Mouse (Mus musculus) inflammation-experienced regulatory T-cells, adult 6 months (primary cell): ENCODE measurements at regions not wholly inside any gene's neighbourhood (a gene's known extent, or its start where the extent isn't known, plus 50 kb on each side); places are given as distances from the start of the nearest gene placed in this dataset.
"Not testable (repeated sequence)": the region's sequence is repeated elsewhere in the genome, so short reads cannot be mapped to it uniquely, and the experiment has no call there.

Experiments
- ATAC-seq: one replicate; pipeline ENCODE4 v1.8.0; 2017

DNA sequence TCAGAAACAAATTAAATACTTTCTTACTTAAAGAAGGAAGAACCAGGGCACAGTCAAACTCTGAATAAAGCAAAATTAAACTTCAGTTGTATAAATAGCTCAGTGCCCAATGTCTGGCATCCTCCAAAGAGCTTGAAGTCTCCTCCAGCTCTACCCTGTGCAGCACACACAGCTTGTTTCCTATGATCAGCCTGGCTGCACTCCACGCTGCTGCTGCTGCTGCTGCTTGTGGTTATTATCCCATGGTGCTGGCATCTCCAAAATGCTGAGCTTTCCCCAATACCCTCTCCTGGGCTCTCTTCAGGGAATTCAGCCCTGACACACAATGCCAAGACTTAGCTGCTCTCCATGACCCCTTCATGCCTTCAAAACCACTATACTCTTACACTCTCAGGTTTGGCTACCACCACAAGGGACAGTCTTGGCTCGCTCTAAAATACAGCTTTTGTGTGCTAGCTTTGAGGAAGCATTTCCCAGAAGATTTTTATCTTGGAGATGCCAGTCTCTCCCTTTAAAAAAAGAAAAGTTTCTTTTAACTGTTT, 121.0 kb downstream of the Rab10 start:
- ATAC-seq, result not testable (repeated sequence)

DNA sequence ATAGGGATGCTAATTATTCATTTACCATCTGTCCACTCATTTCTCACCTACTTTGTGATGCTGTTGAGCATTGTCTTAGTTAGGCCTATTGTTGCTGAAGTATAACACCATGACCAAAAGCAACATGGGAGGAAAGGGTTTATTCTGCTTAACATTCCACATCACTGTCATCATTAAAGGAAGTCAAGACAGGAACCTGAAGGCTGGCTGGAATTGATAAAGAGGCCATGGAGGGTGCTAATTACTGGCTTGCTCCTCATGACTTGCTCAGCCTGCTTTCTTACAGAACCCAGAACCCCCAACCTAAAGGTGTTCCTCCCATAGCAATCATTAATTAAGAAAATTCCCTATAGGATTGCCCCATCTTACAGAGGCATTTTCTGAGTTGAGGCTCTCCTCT, 121.6 kb downstream of the Rab10 start:
- ATAC-seq, result no peak

DNA sequence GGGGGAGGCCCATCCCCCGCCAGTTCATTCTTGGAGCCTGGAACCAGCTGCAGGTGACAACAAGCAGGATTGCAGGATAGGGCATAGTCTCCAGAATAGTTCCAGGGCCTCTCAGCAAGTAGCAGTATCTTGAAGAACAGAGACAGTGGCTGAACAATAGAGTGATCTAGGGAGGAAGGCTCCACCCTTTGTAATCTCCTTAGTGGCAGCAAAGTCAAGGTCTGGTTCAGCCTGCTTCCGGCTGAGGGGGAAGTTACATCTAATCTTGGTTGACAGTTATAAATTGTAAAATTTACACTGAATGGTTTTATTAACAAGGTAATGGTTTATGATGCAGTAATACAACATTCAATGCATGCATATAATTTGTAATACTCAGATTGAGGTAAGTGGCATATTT, 136.4 kb downstream of the Rab10 start:
- ATAC-seq, result no peak

DNA sequence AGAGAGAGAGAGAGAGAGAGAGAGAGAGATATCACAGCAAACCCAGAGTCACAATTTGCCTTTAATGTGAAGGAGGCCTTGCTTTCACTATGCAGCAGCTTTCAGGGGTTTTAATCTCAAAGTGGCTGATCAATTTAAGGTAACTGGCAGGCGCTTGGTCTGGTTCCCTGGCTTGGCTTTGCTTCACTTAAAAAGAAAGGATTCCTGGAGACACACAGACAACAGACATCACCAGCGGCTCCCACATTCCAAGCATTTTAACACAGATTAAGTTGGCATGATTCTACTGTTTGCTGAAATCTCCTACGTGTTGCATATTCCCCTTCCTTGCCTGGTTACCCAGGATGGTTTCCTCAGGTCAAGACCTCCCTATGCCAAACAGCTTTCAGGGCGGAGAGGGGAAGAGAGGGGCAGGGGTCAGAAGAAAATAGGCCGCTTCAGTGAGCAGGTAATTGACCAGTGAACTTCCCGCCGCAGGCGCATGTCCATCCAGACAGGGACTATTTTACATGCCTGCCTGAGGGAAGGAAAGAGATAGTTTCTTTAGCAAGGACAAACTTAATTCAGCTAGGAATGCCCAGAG, 140.0 kb downstream of the Rab10 start:
- ATAC-seq, result not testable (repeated sequence)

DNA sequence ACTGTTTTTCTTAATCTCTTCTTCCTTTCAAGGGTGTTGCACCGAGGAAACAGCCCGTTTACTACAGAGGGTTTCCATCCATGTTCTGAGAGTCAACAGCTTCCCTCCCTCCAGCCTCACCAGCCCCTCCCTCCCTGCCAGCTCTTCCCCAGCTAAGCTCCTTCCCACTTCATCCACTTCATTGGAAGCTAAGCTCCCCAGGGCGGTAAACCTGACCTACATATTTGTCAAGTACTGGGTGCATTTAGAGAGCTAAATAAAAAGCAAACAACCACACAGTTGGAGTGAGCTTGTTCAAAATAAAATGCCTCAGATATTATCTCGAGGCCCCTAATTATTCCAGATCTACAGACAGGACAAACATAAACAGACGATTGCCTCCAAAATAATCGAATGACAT, 148.1 kb downstream of the Rab10 start:
- ATAC-seq, result not testable (repeated sequence)

DNA sequence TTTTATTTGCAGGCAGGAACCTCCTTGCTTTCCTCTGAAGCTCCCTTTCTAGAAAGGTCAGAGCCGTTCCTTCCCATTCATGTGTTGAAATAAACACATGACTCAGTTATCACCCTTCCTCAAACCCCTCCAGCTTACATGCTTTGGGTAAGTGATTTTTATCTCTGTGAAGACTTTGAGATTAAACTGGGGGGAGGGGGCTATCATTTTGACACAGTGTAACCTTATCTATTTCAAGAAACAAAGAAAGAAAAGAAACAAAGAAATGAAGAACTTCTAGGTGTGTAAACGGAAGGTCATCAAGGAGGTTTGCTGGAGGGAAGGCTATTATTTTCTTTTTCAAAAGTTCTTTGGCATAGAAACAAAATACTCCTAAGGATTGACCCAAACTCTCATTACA, 151.0 kb downstream of the Rab10 start:
- ATAC-seq, result not testable (repeated sequence)

DNA sequence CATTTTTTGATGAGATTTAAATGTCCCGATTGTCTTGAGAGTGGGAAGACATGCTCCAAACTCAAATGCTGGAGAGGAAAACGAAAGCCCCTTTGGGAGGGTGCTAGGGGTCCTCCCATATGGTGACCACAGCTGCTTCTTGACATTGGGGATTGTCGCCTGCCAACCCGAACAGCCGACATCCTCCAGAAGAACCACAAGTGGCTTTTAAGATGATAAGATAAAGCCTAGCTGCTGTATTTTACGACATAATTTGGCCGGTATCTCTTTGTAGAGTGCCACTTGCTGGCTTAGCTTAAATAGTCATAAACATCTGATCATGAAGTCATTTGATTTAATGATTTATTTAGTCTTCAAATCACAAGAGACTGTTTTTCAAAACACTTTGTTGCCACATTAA, 156.1 kb downstream of the Rab10 start:
- ATAC-seq, result not testable (repeated sequence)

DNA sequence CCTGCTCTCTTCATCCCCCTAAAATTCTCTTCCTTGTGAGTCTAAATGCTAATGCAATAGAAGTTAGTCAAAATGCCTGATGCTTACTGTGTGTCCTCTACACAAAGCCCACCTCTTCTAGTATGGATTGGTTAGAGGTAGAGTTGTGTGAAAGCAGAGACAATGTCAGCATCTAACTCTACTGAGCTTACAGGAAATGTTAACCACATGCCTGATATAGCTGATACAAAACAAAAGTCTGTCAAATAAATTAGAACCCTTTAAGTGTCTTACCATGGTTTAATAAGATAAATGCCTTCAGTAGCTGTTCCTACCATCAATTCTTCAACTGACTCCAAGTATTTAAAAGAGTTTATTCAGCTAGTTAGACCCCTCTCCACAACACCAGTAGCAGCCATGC, 177.2 kb downstream of the Rab10 start:
- not testable (repeated sequence) for ATAC-seq

DNA sequence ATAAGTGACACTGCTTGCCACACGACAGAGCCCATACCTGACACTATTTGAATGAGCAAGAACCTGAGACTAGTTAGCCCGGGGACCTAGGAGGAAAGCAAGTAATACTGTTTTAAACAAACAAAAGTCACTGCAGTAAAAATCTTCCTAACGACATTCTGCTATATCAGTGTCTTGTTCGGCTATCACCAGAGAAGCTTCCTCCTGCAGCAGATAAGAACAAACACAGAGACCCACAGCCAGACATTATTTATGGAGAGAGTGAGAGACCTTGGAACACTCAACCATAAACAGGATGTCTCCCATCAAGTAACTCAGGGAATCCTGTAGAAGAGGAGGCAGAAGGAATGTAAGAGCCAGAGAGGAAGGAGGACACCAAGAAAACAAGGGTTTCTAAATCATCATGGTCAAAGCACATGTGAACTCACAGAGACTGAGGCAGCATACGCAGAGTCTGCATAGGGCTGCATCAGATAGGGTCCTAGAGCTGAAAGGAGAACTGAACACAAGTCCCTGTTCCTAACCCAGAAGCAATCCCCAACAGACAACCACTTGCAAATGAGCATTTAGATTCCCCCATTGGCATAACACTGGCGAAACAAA, 178.5 kb downstream of the Rab10 start:
- ATAC-seq, result not testable (repeated sequence)

DNA sequence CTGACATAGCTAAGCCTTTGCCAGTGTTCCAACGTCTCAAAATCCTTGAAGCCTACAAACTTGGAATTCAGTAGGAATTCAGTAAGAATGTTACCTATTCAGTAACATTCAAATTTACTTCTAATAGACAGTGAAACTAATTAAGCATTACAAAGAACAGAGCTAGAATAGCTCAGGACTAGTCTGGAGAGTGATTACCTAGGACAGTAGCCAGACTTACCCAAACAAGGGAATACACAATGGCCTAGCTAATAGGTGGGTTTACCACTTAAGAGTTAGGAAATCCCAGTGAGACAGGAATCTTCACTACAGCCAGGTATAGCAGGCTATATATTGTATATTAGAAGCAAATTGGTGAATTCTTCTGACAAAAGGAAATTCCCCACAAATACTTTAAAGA, 182.4 kb downstream of the Rab10 start:
- not testable (repeated sequence) for ATAC-seq

DNA sequence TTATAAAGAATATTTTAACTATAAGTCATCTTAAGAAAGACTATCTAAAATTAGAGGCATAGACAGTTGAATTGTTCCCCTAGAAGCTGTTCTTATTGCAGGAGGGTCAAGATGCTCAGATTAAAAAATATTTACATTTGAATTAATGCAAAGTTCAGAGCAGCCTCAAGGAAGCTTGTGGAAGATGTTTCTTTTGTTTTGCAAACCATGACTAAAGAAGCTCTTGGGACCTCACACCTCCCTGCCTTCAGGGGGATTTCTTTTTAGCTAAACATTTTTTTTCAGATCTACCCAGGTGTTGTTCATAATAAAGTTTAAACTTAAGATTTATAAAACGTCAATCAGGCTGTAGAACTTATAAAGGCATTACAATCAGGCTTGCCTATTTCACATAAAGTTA, 185.7 kb downstream of the Rab10 start:
- ATAC-seq, result no peak

DNA sequence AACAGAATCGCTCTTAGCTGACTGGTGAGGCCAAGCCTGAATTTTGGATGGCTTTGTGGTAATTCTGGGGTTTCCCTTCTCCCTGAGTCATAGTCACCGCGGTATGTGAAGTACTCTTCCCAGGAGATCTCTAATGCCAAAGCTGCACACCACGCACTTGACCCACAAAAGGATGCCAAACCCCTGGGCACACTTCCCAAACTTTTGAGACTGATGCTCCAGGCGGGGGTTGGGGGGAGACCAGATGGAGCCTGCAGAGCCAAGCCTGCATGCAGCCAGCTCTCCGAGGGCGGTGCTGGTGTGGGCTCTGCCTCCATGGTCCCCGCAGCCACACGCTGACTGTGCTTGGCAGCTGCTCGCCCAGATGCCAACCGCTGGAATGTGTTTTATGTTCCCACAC, 199.2 kb downstream of the Rab10 start:
- not testable (repeated sequence) for ATAC-seq

DNA sequence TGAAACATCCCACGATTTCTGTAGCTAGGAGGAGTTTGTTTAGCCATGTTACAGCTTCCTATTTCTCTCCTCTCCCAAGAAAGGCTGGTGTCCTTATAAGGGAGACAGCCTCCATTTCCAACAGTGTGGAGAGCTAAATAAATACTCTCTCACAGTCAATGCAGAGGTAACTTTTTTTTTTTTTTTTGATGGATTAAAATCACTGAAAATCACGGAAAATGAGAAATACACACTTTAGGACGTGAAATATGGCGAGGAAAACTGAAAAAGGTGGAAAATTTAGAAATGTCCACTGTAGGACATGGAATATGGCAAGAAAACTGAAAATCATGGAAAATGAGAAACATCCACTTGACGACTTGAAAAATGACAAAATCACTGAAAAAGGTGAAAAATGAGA, 200.1 kb downstream of the Rab10 start:
- not testable (repeated sequence) for ATAC-seq

DNA sequence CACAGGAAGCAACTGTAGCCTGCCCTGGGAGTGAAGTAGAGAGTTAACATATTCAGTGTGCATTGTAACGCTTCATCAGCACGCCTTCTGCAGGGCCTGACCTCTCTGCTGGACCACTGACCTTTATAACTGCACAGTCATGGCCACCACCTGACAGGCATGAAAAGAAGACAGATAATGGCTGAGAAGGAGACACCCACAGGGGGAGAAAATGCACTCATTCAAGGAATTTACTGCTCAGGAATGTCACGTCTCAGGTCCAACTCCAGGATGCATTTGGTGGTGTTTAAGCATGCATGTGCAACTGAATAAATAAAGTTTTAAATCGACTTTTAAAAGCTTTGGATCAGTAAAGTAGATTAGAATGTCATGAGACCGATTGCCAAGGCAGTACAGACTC, 207.8 kb downstream of the Rab10 start:
- ATAC-seq, result not testable (repeated sequence)

DNA sequence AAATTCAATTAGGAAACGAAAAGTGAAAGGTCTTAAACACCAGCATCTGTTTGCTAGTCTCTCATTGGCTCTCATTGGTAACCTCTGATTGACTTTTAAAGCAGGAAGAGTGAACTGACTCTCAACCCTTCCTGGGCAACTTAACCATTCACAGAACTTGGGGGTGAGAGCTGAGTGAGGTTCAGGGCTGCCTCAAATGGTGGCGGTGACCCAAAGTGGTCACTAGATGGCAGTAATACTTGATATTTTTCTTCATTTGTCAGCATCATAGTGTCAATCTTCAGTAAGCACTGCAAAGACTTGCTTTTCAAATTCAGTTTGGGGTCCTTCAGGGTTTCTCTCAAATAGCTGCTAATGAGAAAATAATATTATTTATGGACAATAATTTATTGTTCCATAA, 211.6 kb downstream of the Rab10 start:
- peak; percentile 96 for ATAC-seq

DNA sequence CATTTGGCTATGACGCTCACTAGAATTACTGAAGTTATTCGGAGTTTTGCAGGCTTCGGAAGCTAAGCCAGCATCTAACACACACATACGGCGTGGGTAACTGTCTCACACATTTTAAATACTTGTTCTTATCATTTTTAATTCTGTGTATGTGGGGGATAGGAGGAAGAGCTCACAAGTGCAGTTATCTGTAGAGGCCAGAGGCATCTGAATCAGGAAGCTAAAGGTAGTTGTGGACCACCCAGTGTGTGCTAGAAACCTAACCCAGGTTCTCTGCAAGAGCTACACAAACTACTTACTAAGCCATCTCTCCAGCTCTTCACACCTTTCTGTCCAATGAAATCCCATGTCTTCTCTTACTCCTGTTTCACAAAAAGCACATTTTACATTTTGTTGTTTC, 215.3 kb downstream of the Rab10 start:
- no peak for ATAC-seq

DNA sequence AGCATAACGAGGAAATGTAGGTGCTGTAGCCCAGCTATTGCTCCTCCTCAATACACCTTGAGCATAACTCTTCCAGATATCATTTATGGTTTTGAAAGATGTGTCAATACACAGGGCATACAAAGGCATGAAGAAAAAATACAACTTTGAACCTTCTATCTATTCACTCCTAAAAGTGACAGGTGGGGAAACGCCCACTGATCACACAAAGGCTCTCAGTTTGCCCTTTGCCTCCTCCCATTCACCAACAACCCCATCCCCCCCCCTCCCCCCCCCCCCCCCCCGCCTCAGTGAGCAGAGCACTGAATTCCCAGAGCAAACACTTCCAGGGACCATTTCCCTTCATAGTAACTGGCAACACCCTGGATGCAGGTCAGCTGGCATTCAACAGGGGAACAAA, 216.8 kb downstream of the Rab10 start:
- not testable (repeated sequence) for ATAC-seq

DNA sequence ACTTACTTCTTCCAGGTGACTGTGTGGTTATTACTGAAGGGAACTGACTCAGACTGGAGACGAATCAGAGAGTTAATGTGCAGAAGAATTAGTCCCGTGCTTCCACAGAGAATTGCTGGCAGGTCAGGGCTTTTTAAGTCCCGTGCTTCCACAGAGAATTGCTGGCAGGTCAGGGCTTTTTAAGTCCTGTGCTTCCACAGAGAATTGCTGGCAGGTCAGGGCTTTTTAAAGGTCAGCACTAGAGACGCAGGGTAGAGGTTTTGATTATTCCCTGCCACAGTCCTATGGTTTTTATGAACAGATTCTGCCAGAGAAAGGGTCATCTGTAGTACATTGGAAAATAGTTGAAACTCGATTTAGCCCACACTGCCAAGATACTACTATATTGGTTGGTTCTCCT, 260.2 kb downstream of the Rab10 start:
- not testable (repeated sequence) for ATAC-seq

DNA sequence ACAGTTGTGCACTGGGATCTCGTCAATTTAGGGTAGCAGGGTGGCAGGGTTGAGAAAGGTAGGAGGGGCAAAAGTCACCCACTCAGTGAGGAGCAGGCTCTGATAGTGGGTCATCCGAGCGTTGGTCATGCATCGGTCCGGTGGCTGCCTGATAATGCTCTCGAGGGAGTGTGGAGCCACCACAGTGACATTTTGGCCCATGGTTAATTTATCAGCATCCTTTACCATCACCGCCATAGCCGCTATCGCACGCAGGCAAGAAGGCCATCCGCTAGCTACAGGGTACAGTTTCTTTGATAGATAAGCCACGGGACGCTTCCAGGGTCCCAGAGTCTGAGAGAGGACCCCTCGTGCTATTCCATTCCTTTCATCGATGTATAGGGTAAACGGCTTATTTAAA, 291.3 kb downstream of the Rab10 start:
- ATAC-seq, result not testable (repeated sequence)

DNA sequence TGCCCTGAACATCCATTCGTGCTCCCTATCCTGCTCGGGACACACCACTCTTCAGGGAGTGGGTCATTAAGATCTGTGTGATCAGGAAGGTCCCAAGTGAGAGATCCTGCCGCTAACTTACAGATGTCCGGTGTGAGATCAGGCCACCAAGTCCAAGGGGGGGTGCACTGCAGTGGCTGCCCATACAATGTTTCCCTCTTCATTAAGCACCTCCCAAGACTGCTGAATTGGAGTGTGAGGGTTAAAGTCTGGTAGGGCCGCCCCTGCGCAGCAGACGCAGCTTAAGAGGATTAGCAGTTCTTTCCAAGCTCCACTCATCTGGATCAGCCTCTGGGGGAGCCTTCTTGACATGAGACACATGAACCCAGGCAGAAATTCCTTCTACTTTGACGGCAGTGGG, 293.0 kb downstream of the Rab10 start:
- not testable (repeated sequence) for ATAC-seq
